Mouse (Mus musculus): ENCODE data around the gene Ube4b. TPM values are rescaled to one million over a fixed set of nuclear protein-coding genes. Genes with fewer than 3 reads are reported as not detected.

Gene Ube4b
- 10 to 100 TPM; 41.8 to 44.5 TPM for polyA plus RNA-seq (2017; shearing (Covaris generic))

GRCm38 (mm10) chr4:149426325-149427199 is at the start of gene Ube4b:
Ube4b (minus strand) TSS chr4:149426749.

GRCm38 (mm10) chr4:149454879-149455278 is 28.3 kb upstream of the Ube4b start, which contains the start of gene Rbp7:
Rbp7 (minus strand) TSS chr4:149454978.

DNA sequence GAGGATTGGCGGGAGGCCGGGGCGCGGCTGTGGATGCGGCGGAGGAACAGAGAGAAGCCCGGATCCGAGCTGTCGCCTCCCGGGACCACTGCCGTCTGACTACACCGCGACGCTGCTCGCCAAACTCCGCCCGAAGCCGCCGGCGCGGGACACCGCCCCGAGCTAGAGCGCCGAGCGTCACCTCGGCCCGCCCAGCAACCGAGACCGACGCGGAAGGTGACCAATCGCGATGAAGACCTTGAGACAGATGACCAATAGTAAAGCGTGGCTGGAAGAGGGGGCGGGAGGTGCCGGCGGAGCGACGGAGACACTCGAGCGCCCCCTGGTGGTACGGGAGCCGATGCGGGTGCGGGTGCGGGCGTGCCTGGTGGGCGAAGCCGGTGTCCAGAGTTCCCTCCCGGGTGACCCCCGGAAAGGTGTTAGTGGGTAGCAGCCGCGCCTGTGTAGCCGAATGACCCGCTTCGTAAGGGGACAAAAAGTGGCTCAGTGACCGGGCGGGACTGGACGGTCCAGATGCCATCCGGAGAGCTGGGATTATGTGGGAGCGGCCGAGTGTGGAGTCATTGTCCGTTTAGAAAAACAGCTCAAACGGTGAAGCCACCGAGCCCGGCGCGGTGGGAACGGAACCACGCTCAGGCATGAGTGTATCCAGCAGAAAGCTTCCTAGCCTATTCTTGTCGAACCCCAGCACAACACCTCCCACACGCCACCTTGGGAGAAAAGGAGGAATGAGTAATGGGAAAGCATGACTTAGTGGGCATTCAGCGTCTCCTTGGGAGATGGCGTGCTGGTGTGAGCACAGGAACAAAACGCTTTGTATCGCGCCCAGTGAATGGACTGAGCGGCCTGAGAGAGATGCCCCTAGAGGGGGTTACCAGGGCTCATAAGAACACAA is 118.7 kb downstream of the Ube4b start, which contains the start of gene Kif1b:
TSS of gene Kif1b (minus strand) at position 98 of the 895 bp plus-strand sequence.

Other genes starting within 250 kb of the Ube4b start
- 10 to 100 TPM; 20.1 to 28.2 TPM for gene Kif1b, start 119.1 kb downstream of the Ube4b start, polyA plus RNA-seq (2017; shearing (Covaris generic))
- gene Rbp7, start 28.2 kb upstream of the Ube4b start, polyA plus RNA-seq (2017; shearing (Covaris generic)) = not detected
- under 1 TPM in 1 of 2 experiments, not detected in 1; 0.54 TPM for gene Tmem274, start 50.6 kb upstream of the Ube4b start, polyA plus RNA-seq (2017; shearing (Covaris generic))
- gene Nmnat1, start 58.5 kb upstream of the Ube4b start, polyA plus RNA-seq (2017; shearing (Covaris generic)) = 10 to 100 TPM in 1 of 2 experiments, 1 to 10 TPM in 1; 6.9 to 10.8 TPM
- gene Lzic, start 58.5 kb upstream of the Ube4b start, polyA plus RNA-seq (2017; shearing (Covaris generic)) = 10 to 100 TPM; 29.6 to 33.4 TPM
- gene Ctnnbip1, start 91.5 kb upstream of the Ube4b start, polyA plus RNA-seq (2017; shearing (Covaris generic)) = 1 to 10 TPM; 3.3 to 4.8 TPM
- 10 to 100 TPM in 1 of 2 experiments, 1 to 10 TPM in 1; 9.3 to 28.7 TPM for gene Clstn1, start 159.7 kb upstream of the Ube4b start, polyA plus RNA-seq (2017; shearing (Covaris generic))